Mouse (Mus musculus) kidney, adult 8-10 months (tissue): ENCODE measurements around the gene Slc4a4.
A peak's percentile ranks its signal among the peaks of the same experiment; 100 is the strongest.

Source experiments
- DNase-seq, 2 experiments: peaks; one replicate each; pipeline ENCODE4 v3.0.0; 2022

Gene Slc4a4

GRCm38 (mm10) chr5:89014782-89015181 lies 128.2 kb downstream of the Slc4a4 start:
- no peak for DNase-seq

GRCm38 (mm10) chr5:89015878-89016277 lies 129.3 kb downstream of the Slc4a4 start:
- peak; percentile 57 to 66 for DNase-seq

GRCm38 (mm10) chr5:89018537-89018936 lies 131.9 kb downstream of the Slc4a4 start:
- no peak for DNase-seq

- no peak for DNase-seq
These were observed 137.8 kb downstream of the Slc4a4 start for GRCm38 (mm10) chr5:89024413-89024812.

- peak; percentile 86 to 91 for DNase-seq
These were observed 141.0 kb downstream of the Slc4a4 start for GRCm38 (mm10) chr5:89027518-89028085.

GRCm38 (mm10) chr5:89032647-89033046 lies 146.0 kb downstream of the Slc4a4 start:
- DNase-seq: no peak

- DNase-seq: peak in 1 of 2 experiments; percentile 24
These were observed 146.6 kb downstream of the Slc4a4 start for GRCm38 (mm10) chr5:89033256-89033655.

- no peak for DNase-seq
These were observed 149.5 kb downstream of the Slc4a4 start for GRCm38 (mm10) chr5:89036147-89036546.

- DNase-seq: no peak
These were observed 154.2 kb downstream of the Slc4a4 start for GRCm38 (mm10) chr5:89040814-89041213.

GRCm38 (mm10) chr5:89043846-89044245 lies 157.2 kb downstream of the Slc4a4 start:
- DNase-seq: no peak

GRCm38 (mm10) chr5:89044801-89045200 lies 158.2 kb downstream of the Slc4a4 start:
- DNase-seq: no peak

- no peak for DNase-seq
These were observed 165.0 kb downstream of the Slc4a4 start for GRCm38 (mm10) chr5:89051577-89051976.

GRCm38 (mm10) chr5:89052230-89052629 lies 165.6 kb downstream of the Slc4a4 start:
- no peak for DNase-seq

- DNase-seq: no peak
These were observed 169.0 kb downstream of the Slc4a4 start for GRCm38 (mm10) chr5:89055656-89056055.

GRCm38 (mm10) chr5:89056370-89056769 lies 169.8 kb downstream of the Slc4a4 start:
- DNase-seq: no peak

GRCm38 (mm10) chr5:89061097-89061496 lies 174.5 kb downstream of the Slc4a4 start:
- DNase-seq: no peak

GRCm38 (mm10) chr5:89062286-89062685 lies 175.7 kb downstream of the Slc4a4 start:
- DNase-seq: peak in 1 of 2 experiments; percentile 31

GRCm38 (mm10) chr5:89067111-89067510 lies 180.5 kb downstream of the Slc4a4 start:
- peak; percentile 69 to 82 for DNase-seq

- DNase-seq: no peak
These were observed 181.5 kb downstream of the Slc4a4 start for GRCm38 (mm10) chr5:89068072-89068471.

- peak; percentile 20 to 27 for DNase-seq
These were observed 183.4 kb downstream of the Slc4a4 start for GRCm38 (mm10) chr5:89070051-89070450.

GRCm38 (mm10) chr5:89071957-89072356 lies 185.3 kb downstream of the Slc4a4 start:
- no peak for DNase-seq

GRCm38 (mm10) chr5:89077711-89078110 lies 191.1 kb downstream of the Slc4a4 start:
- DNase-seq: no peak

GRCm38 (mm10) chr5:89083476-89083875 lies 196.9 kb downstream of the Slc4a4 start:
- DNase-seq: peak; percentile 67 to 76

- no peak for DNase-seq
These were observed 201.3 kb downstream of the Slc4a4 start for GRCm38 (mm10) chr5:89087916-89088315.

GRCm38 (mm10) chr5:89088462-89088861 lies 201.8 kb downstream of the Slc4a4 start:
- no peak for DNase-seq
